13 mouse cellular contexts compared by ENCODE assay signal in genomic region chr17:79825241-79826030, GRCm38 (mm10).
DNase-seq lines count a peak whose midpoint lies in the region; ATAC-seq and TF ChIP-seq lines count a peak whose summit lies in the region.
"Had no signal": no experiment of that assay in that cellular context is flagged by ENCODE, and none has a peak within 500 bp of the region (broad histone marks: within the 10 kb centered on the region; RNA-seq: fewer than 3 reads in every experiment).

No protein-coding gene starts in this region.

- H3K4me3 ChIP-seq in kidney, adult 2 months (ENCODE audit: insufficient read depth, low read depth, low read length) = no peak overlapping the region
- H3K4me3 ChIP-seq in hindbrain, postnatal 0 days (ENCODE audit: low read length) = no peak overlapping the region
- no peak overlapping the region for H3K4me3 ChIP-seq in intestine, postnatal 0 days (ENCODE audit: low read depth, low read length)
- no peak overlapping the region for H3K4me3 ChIP-seq in intestine, embryonic 16.5 days (ENCODE audit: low read length)
- H3K4me3 ChIP-seq: heart, embryonic 13.5 days; kidney, embryonic 15.5 days; liver, embryonic 12.5 days; midbrain, embryonic 12.5 days had no signal

- no peak overlapping the region for H3K9ac ChIP-seq in hindbrain, postnatal 0 days (replicated peaks; ENCODE audit: low read length)
- H3K9ac ChIP-seq in intestine, postnatal 0 days (ENCODE audit: low read depth, low read length) = no peak overlapping the region
- H3K9ac ChIP-seq in intestine, embryonic 16.5 days (ENCODE audit: low read depth, low read length) = no peak overlapping the region
- H3K9ac ChIP-seq: heart, embryonic 13.5 days; kidney, embryonic 15.5 days; liver, embryonic 12.5 days; midbrain, embryonic 12.5 days had no signal

- no peak overlapping the region for H3K4me2 ChIP-seq in hindbrain, postnatal 0 days (ENCODE audit: low read depth, low read length)
- H3K4me2 ChIP-seq in intestine, postnatal 0 days (replicated peaks; ENCODE audit: low read depth) = no peak overlapping the region
- H3K4me2 ChIP-seq in intestine, embryonic 16.5 days (ENCODE audit: low read depth, low read length) = no peak overlapping the region
- H3K4me2 ChIP-seq: heart, embryonic 13.5 days; kidney, embryonic 15.5 days; liver, embryonic 12.5 days; midbrain, embryonic 12.5 days had no signal

- H3K36me3 ChIP-seq in kidney, adult 2 months (ENCODE audit: control insufficient read depth, insufficient read depth, low read length) = no peaks in the 10 kb centered on the region
- H3K36me3 ChIP-seq in hindbrain, postnatal 0 days (ENCODE audit: insufficient read depth, low read length) = no peaks in the 10 kb centered on the region
- H3K36me3 ChIP-seq in intestine, postnatal 0 days (ENCODE audit: control insufficient read depth, insufficient read depth) = no peaks in the 10 kb centered on the region
- no peaks in the 10 kb centered on the region for H3K36me3 ChIP-seq in intestine, embryonic 16.5 days (ENCODE audit: control insufficient read depth, insufficient read depth, low read length)
- H3K36me3 ChIP-seq: heart, embryonic 13.5 days; kidney, embryonic 15.5 days; liver, embryonic 12.5 days; midbrain, embryonic 12.5 days had no signal

- no peak for TF ChIP-seq CTCF in kidney, adult 2 months (conservative IDR thresholded peaks at IDR 0.05; ENCODE audit: insufficient read depth, insufficient read length, low read depth, low read length)
- TF ChIP-seq CTCF in hindbrain, postnatal 0 days (IDR thresholded peaks at IDR 0.05; ENCODE audit: low read depth) = no peak
- no peak for TF ChIP-seq CTCF in intestine, postnatal 0 days (IDR thresholded peaks at IDR 0.05; ENCODE audit: low read depth)

- H3K4me1 ChIP-seq in kidney, adult 2 months (ENCODE audit: control insufficient read depth, insufficient read depth, low read length) = peaks cover 4% of the 10 kb centered on the region; the same call in 1 of the 2 replicates
- H3K4me1 ChIP-seq in hindbrain, postnatal 0 days (ENCODE audit: insufficient read depth, low read length) = peaks cover 11% of the 10 kb centered on the region
- H3K4me1 ChIP-seq in intestine, postnatal 0 days (replicated peaks; ENCODE audit: control insufficient read depth, insufficient read depth, low read length) = no peaks in the 10 kb centered on the region
- H3K4me1 ChIP-seq in intestine, embryonic 16.5 days (ENCODE audit: control insufficient read depth, insufficient read depth, low read length) = 0 out of 2 replicates have a peak, but pooled peaks cover 5% of the 10 kb centered on the region
- H3K4me1 ChIP-seq: heart, embryonic 13.5 days; liver, embryonic 12.5 days; midbrain, embryonic 12.5 days had no signal

- H3K27ac ChIP-seq in kidney, adult 2 months (ENCODE audit: insufficient read depth, low read depth, low read length) = no peak overlapping the region
- peak overlapping the region; percentile 60; the same call in 1 of the 2 replicates for H3K27ac ChIP-seq in hindbrain, postnatal 0 days
- H3K27ac ChIP-seq in intestine, postnatal 0 days (ENCODE audit: low read depth, low read length) = no peak overlapping the region
- no peak overlapping the region for H3K27ac ChIP-seq in intestine, embryonic 16.5 days (ENCODE audit: low read length)
- H3K27ac ChIP-seq: heart, embryonic 13.5 days; kidney, embryonic 15.5 days; liver, embryonic 12.5 days; midbrain, embryonic 12.5 days had no signal

- WGBS in kidney, adult 2 months = 72% methylated on average over 11 of the region's 11 CpGs
- WGBS in hindbrain, postnatal 0 days = 47% methylated on average over 11 of the region's 11 CpGs
- WGBS in intestine, postnatal 0 days = 80% methylated on average over 11 of the region's 11 CpGs
- 76% methylated on average over 11 of the region's 11 CpGs for WGBS in intestine, embryonic 16.5 days

- H3K9me3 ChIP-seq in hindbrain, postnatal 0 days (ENCODE audit: low read length) = no peaks in the 10 kb centered on the region
- no peaks in the 10 kb centered on the region for H3K9me3 ChIP-seq in intestine, postnatal 0 days (ENCODE audit: control insufficient read depth)
- no peaks in the 10 kb centered on the region for H3K9me3 ChIP-seq in intestine, embryonic 16.5 days (ENCODE audit: control insufficient read depth, low read length)
- H3K9me3 ChIP-seq: heart, embryonic 13.5 days; kidney, embryonic 15.5 days; liver, embryonic 12.5 days; midbrain, embryonic 12.5 days had no signal

- DNase-seq in cerebellum, postnatal 10 days = peak; percentile 80 to 86
- no peak for DNase-seq in cerebellum, adult 9-10 months
- peak; percentile 18 for DNase-seq in kidney, adult 2 months
- DNase-seq in kidney, adult 11 months = no peak
- DNase-seq in MN1 (ENCODE audit: low spot score) = peak; percentile 19
- peak; percentile 85 for DNase-seq in hindbrain, postnatal 0 days (ENCODE audit: low spot score)
- DNase-seq: retina, postnatal 1 day had no signal

- ATAC-seq in hindbrain, postnatal 0 days = peak; percentile 95
- ATAC-seq in intestine, postnatal 0 days = no peak
- no peak for ATAC-seq in intestine, embryonic 16.5 days
- ATAC-seq: liver, embryonic 12.5 days had no signal

- TF ChIP-seq POLR2A in kidney, adult 2 months (IDR thresholded peaks at IDR 0.05; ENCODE audit: low read depth, low read length) = no peak

- H3K27me3 ChIP-seq in kidney, adult 2 months (replicated peaks; ENCODE audit: control insufficient read depth, insufficient read depth, low read length) = no peaks in the 10 kb centered on the region
- 0 out of 2 replicates have a peak, but pooled peaks cover 6% of the 10 kb centered on the region for H3K27me3 ChIP-seq in hindbrain, postnatal 0 days (ENCODE audit: insufficient read depth, low read length)
- no peaks in the 10 kb centered on the region for H3K27me3 ChIP-seq in intestine, postnatal 0 days (replicated peaks; ENCODE audit: control insufficient read depth, insufficient read depth, low read length)
- no peaks in the 10 kb centered on the region for H3K27me3 ChIP-seq in intestine, embryonic 16.5 days (replicated peaks; ENCODE audit: control insufficient read depth, insufficient read depth, low read length)
- H3K27me3 ChIP-seq: heart, embryonic 13.5 days; kidney, embryonic 15.5 days; liver, embryonic 12.5 days had no signal

Comparison
In these comparisons a context has a peak if more than half of its experiments do, and no peak if none do; other contexts are left out.
1. DNase-seq: peak in cerebellum, postnatal 10 days (2 of 2), kidney, adult 2 months (single experiment), MN1 (single experiment) and hindbrain, postnatal 0 days (single experiment); none in cerebellum, adult 9-10 months (single experiment) and kidney, adult 11 months (single experiment).